Mouse (Mus musculus) midbrain, embryonic 14.5 days (tissue): ENCODE measurements around the gene Sass6. TPM values are rescaled to one million over a fixed set of nuclear protein-coding genes. Genes with fewer than 3 reads are reported as not detected.

Experiments
- ATAC-seq: fragments of 200-750 bp; cut with Nextera tagmentation; 2 replicates; pipeline ENCODE4 v1.8.0; 2017; ENCODE audit warnings: moderate number of reproducible peaks, moderate library complexity; ENCODE audit not compliant: low FRiP score, low TSS enrichment
- DNase-seq: peaks from one replicate; pipeline ENCODE4 v3.0.0-alpha.2; 2015
- H3K27ac ChIP-seq: fragments of 300-500 bp; sonication (generic); replicated peaks from 2 replicates; pipeline ENCODE4 v1.5.1; 2014; ENCODE audit warnings: mild to moderate bottlenecking, low read depth, low read length, moderate library complexity
- H3K27me3 ChIP-seq: fragments of 300-500 bp; sonication (generic); 2 replicates; pipeline ENCODE4 v1.6.1; 2014; ENCODE audit warnings: low read length, control low read depth, mixed read lengths; ENCODE audit not compliant: control insufficient read depth, insufficient read depth
- H3K36me3 ChIP-seq: fragments of 300-500 bp; sonication (generic); 2 replicates; pipeline ENCODE4 v1.6.1; 2014; ENCODE audit warnings: low read length, control low read depth; ENCODE audit not compliant: control insufficient read depth, insufficient read depth
- H3K4me1 ChIP-seq: fragments of 300-500 bp; sonication (generic); 2 replicates; pipeline ENCODE4 v1.6.1; 2014; ENCODE audit warnings: mild to moderate bottlenecking, antibody characterized with exemption, low read length, control low read depth; ENCODE audit not compliant: control insufficient read depth, insufficient read depth
- H3K4me2 ChIP-seq: fragments of 300-500 bp; sonication (generic); 2 replicates; pipeline ENCODE4 v1.6.1; 2014; ENCODE audit warnings: mild to moderate bottlenecking, low read length, moderate library complexity
- H3K4me3 ChIP-seq: fragments of 300-500 bp; sonication (generic); replicated peaks from 2 replicates; pipeline ENCODE4 v1.5.1; 2014; ENCODE audit warnings: low read depth, low read length
- H3K9ac ChIP-seq: fragments of 300-500 bp; sonication (generic); replicated peaks from 2 replicates; pipeline ENCODE4 v1.6.1; 2014; ENCODE audit warnings: mild to moderate bottlenecking, low read length, moderate library complexity
- H3K9me3 ChIP-seq: fragments of 300-500 bp; sonication (generic); 2 replicates; pipeline ENCODE4 v1.6.1; 2016; ENCODE audit warnings: low read length, control low read depth, mixed read lengths; ENCODE audit not compliant: control insufficient read depth
- WGBS: fragments of 180-500 bp; shearing (Covaris S2); extraction: QIAGEN DNeasy Blood & Tissue Kit; methylation state at CpG from one replicate; pipeline ENCODE4 v1.1.7; 2014; 5-methylcytosine and 5-hydroxymethylcytosine counted together
- polyA plus RNA-seq: library from polyadenylated mRNA; unstranded; fragments of >200 nt; fragmentation: Nextera tagmentation; extraction: Ambion mirVana; gene quantifications from 2 replicates; pipeline ENCODE4 v1.2.1, GENCODE M21; 2014

Gene Sass6
- polyA plus RNA-seq, 1 experiment from 2014 or later = 16.2 TPM

DNA sequence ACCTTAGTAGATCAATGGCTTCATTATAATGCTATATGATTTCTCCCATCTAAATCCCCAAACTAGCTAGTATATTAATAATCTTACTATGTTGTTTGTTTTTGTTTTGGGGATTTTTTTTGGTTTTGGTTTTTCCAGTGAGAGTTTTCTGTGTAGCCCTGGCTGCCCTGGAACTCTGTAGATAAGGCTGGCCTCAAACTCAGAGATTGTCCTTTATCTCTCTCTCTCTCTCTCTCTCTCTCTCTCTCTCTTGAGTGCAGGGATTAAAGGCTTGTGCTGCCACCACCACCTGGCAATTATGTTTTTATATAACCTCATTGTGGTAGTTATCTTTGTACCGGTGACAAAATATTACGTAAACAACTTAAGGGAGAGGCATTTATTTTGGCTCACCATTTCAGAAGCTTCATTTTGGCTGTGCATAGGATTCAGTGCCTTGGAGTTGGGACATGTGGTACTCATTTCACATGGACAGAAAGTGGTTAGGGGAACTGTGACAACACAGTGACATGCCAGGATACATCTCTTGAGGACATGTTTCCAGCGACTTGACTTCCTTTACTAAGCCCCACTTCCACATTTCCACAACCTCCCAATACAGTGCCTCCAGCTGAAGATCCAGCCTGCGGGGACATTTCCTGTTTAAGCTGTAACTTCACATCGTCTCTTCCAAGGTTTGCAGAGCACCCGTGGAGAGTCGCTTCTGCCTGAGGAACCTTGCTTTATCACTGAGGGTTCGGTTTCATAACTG lies 20.7 kb downstream of the Sass6 start:
- Histone ChIP-seq H3K4me3 (no peak overlapping the region), H3K9me3 (no peaks in the 10 kb centered on the region), H3K9ac (no peak overlapping the region), H3K36me3 (peaks cover 43% of the 10 kb centered on the region), H3K4me1 (no peaks in the 10 kb centered on the region), H3K27me3 (no peaks in the 10 kb centered on the region), H3K4me2 (no peak overlapping the region), H3K27ac (no peak overlapping the region)
- ATAC-seq (no peak), DNase-seq (no peak)
- WGBS = 94% methylated on average over 8 of the region's 8 CpGs

DNA sequence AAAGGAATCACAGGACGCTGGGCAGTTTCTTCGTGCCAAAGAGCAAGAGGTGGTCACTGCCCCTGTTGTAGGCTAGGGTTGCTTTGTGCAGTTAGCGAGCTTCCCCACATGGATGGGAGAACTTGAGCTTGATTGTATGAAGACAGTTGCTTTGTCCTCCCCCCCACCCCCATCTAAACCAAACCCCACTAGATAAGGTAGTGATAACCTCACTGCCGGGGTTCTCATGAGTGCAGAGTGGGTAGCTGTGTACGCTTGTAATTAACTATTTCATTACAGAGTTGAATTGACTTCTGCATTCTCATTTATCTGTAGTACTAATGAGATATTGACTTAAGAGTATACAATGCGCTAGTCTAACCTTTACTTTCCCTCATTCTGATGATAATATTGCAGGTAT lies 24.1 kb downstream of the Sass6 start:
- Histone ChIP-seq H3K4me2 (no peak overlapping the region), H3K9me3 (no peaks in the 10 kb centered on the region), H3K27ac (no peak overlapping the region), H3K9ac (no peak overlapping the region), H3K36me3 (peaks cover 56% of the 10 kb centered on the region), H3K27me3 (no peaks in the 10 kb centered on the region), H3K4me3 (no peak overlapping the region), H3K4me1 (no peaks in the 10 kb centered on the region)
- DNase-seq (no peak), ATAC-seq (no peak)
- WGBS = 89% methylated on average over 6 of the region's 6 CpGs

DNA sequence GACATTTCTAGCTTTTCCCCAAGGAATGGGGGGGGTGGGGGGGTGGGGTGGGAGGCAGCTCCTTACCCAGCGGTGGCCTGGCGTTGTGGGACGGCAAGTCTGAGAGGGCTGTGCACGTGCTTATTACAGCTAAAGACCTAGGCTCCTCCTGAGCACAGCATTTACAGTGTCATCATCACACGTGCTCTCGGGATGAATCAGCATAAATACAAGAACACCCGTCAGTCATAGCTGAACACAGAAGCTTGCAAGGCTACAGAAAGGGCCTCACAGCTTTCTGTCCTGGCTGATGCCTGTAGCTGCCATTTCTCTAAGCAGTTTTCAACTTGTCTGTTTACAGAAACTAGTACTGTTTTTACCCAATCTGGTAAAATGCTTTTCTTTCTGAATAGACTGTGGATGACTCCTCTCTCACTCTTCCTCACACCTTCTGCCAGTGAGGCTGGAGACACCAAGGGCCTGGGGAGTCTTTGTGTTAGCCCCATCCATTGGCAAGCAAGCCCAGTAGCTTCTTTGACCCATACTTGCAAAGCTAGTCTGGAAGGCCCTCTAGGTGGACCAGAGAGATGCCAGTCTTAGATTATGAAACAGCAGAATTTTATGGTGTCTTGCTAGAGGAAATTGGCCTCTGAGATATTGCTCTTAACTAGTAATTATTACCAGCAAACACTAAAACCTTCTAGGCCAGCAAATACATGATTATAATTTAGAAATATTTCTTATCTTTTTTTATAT lies 26.0 kb downstream of the Sass6 start:
- Histone ChIP-seq H3K9ac (no peak overlapping the region), H3K9me3 (no peaks in the 10 kb centered on the region), H3K4me2 (no peak overlapping the region), H3K36me3 (peaks cover 37% of the 10 kb centered on the region), H3K4me3 (no peak overlapping the region), H3K27me3 (no peaks in the 10 kb centered on the region), H3K4me1 (no peaks in the 10 kb centered on the region), H3K27ac (no peak overlapping the region)
- DNase-seq (no peak), ATAC-seq (no peak)
- 95% methylated on average over 7 of the region's 7 CpGs for WGBS

DNA sequence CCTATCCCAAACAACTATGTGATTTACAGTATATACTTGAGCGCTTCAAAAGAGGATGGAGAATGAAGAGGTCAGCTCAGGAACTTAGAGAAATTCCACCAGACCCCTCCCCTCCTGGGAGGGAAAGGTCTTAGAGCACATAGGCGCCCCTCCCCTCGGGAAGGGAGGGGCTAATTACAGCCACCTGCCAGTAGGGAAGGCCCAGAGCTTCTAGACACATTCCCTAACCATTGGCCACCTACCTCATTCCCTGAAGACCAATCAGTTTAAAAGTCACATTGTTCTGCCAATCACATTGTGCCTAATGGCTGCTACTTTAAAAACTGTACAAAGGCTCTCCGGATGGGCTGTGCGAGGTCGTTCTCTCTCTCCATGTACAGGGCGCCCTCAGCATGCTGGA lies 27.9 kb downstream of the Sass6 start:
- Histone ChIP-seq H3K4me1 (no peaks in the 10 kb centered on the region), H3K27ac (no peak overlapping the region), H3K27me3 (no peaks in the 10 kb centered on the region), H3K4me2 (no peak overlapping the region), H3K36me3 (peaks cover 35% of the 10 kb centered on the region), H3K9ac (no peak overlapping the region), H3K9me3 (no peaks in the 10 kb centered on the region), H3K4me3 (no peak overlapping the region)
- DNase-seq (no peak), ATAC-seq (no peak)
- 94% methylated on average over 7 of the region's 7 CpGs for WGBS

- H3K4me1 ChIP-seq = no peaks in the 10 kb centered on the region
- WGBS = 36% methylated on average over 1 of the region's 1 CpGs
- no peaks in the 10 kb centered on the region for H3K9me3 ChIP-seq
- no peaks in the 10 kb centered on the region for H3K27me3 ChIP-seq
- peaks cover 54% of the 10 kb centered on the region for H3K36me3 ChIP-seq
- H3K4me3 ChIP-seq = no peak overlapping the region
- ATAC-seq = no peak; the same call in 1 of the 2 replicates
- H3K27ac ChIP-seq = no peak overlapping the region
- no peak overlapping the region for H3K4me2 ChIP-seq
- H3K9ac ChIP-seq = no peak overlapping the region
- no peak for DNase-seq
Measured at GRCm38 (mm10) chr3:116631459-116631858, 36.7 kb downstream of the Sass6 start.

GRCm38 (mm10) chr3:116632971-116633370 lies 38.2 kb downstream of the Sass6 start:
- Histone ChIP-seq H3K27ac (no peak overlapping the region), H3K4me3 (no peak overlapping the region), H3K27me3 (no peaks in the 10 kb centered on the region), H3K36me3 (peaks cover 69% of the 10 kb centered on the region), H3K9me3 (no peaks in the 10 kb centered on the region), H3K4me1 (no peaks in the 10 kb centered on the region), H3K4me2 (no peak overlapping the region), H3K9ac (no peak overlapping the region)
- 94% methylated on average over 3 of the region's 3 CpGs for WGBS
- DNase-seq (no peak), ATAC-seq (no peak)

GRCm38 (mm10) chr3:116634091-116634490 lies 39.3 kb downstream of the Sass6 start:
- Histone ChIP-seq H3K9ac (no peak overlapping the region), H3K36me3 (peaks cover 77% of the 10 kb centered on the region), H3K4me2 (no peak overlapping the region), H3K27me3 (no peaks in the 10 kb centered on the region), H3K9me3 (no peaks in the 10 kb centered on the region), H3K4me3 (no peak overlapping the region), H3K27ac (no peak overlapping the region), H3K4me1 (no peaks in the 10 kb centered on the region)
- WGBS = 96% methylated on average over 3 of the region's 3 CpGs
- DNase-seq (no peak), ATAC-seq (no peak)

DNA sequence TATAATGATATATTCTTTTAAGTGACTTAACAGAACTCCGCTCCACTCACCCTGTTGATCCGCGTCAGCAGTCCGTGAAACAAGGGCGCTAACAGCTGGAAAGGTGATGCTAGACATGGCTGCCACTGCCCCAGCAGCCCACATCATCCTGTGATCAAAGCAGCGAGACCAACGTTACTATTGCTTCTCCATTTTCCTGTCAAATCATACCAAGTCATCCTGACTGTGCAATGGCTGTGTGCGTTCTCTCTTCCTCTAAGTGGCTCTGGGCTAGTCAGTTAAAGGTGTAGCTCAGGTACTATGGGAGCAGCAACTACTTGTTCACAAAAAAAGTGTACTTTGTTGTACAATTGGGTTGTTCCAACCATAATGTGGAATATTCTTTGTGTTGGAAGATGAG lies 40.1 kb downstream of the Sass6 start:
- H3K4me3 ChIP-seq = no peak overlapping the region
- H3K4me1 ChIP-seq = no peaks in the 10 kb centered on the region
- DNase-seq (no peak), ATAC-seq (no peak)
- no peaks in the 10 kb centered on the region for H3K9me3 ChIP-seq
- no peaks in the 10 kb centered on the region for H3K27me3 ChIP-seq
- no peak overlapping the region for H3K4me2 ChIP-seq
- 94% methylated on average over 8 of the region's 8 CpGs for WGBS
- H3K36me3 ChIP-seq = peaks cover 84% of the 10 kb centered on the region
- H3K27ac ChIP-seq = no peak overlapping the region
- H3K9ac ChIP-seq = no peak overlapping the region

DNA sequence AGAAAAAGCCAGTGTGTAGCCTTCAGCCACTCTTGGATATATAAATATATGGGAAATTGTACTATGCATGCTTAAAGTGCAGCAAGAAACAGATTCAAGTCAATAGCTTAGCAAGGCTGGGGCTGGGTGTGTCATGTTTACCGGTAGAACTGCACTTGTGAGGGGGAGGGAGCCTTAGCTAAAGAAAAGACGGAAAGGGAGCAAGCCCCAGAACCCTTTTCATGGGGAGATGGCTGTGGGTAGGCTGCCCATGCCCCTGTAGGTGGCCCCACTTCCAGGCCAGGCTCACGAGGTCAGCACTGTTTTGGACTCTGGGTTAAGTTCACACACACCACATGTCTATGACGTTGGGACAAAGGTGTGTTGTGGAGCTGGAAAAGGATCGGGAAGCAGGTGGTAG lies 41.0 kb downstream of the Sass6 start:
- Histone ChIP-seq H3K9ac (no peak overlapping the region), H3K4me1 (no peaks in the 10 kb centered on the region), H3K36me3 (peaks cover 90% of the 10 kb centered on the region), H3K4me2 (no peak overlapping the region), H3K27ac (no peak overlapping the region), H3K27me3 (no peaks in the 10 kb centered on the region), H3K4me3 (no peak overlapping the region), H3K9me3 (no peaks in the 10 kb centered on the region)
- no peak for DNase-seq
- 73% methylated on average over 5 of the region's 5 CpGs for WGBS
- ATAC-seq = no peak
